Mouse (Mus musculus) bone marrow macrophage, adult 2 months (primary cell): ENCODE data around the gene Cyp2u1. TPM values are rescaled to one million over a fixed set of nuclear protein-coding genes. Genes with fewer than 3 reads are reported as not detected.

Experiments
- H3K27ac ChIP-seq: 2 replicates; pipeline ENCODE4 v1.5.1; 2012; ENCODE audit warnings: low read depth, low read length; ENCODE audit not compliant: insufficient read depth
- H3K4me1 ChIP-seq: 2 replicates; pipeline ENCODE4 v1.6.1; 2012; ENCODE audit warnings: low read length; ENCODE audit not compliant: control insufficient read depth, insufficient read depth
- H3K4me3 ChIP-seq: 2 replicates; pipeline ENCODE4 v1.5.1; 2012; ENCODE audit warnings: mild to moderate bottlenecking, low read length, moderate library complexity; ENCODE audit not compliant: insufficient read depth
- CTCF ChIP-seq: IDR thresholded peaks from 2 replicates; pipeline ENCODE4 v1.5.1; 2012; ENCODE audit warnings: low read depth, mild to moderate bottlenecking, low read length, moderate library complexity
- POLR2A ChIP-seq: IDR thresholded peaks from 2 replicates; pipeline ENCODE4 v1.6.1; 2012; ENCODE audit warnings: mild to moderate bottlenecking, low read depth, low read length, borderline replicate concordance
- polyA plus RNA-seq: library from polyadenylated mRNA; stranded (reverse); fragments of >200 nt; gene quantifications from 2 replicates; pipeline ENCODE4 v1.2.4, GENCODE M21; 2012; ENCODE audit not compliant: missing spikeins, insufficient read depth, insufficient read length

The Cyp2u1 gene
- polyA plus RNA-seq, 1 experiment: 0.56 TPM

DNA sequence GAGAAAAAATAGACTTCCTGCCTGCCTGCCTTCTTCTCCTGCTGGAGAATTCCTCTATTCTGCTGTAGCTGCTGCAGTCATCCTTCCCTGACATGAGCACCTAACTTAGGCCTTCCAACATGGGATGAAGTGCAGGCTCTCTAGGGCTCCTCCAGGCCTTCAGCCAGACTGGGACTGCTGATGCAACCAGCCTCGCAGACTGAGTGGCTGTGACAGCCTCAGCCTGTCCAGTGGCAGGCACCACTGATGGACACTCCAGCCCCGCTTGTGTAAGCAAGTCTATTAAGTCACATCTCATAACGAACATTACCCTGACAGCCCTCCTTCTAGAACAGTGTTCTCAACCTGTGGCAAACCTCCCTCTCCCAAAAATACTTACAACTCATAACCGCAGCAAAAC lies 28.9 kb downstream of the Cyp2u1 start:
- H3K4me3 ChIP-seq: no peak overlapping the region
- peaks cover 11% of the 10 kb centered on the region for H3K4me1 ChIP-seq
- TF ChIP-seq CTCF (no peak), POLR2A (no peak)
- H3K27ac ChIP-seq: no peak overlapping the region

DNA sequence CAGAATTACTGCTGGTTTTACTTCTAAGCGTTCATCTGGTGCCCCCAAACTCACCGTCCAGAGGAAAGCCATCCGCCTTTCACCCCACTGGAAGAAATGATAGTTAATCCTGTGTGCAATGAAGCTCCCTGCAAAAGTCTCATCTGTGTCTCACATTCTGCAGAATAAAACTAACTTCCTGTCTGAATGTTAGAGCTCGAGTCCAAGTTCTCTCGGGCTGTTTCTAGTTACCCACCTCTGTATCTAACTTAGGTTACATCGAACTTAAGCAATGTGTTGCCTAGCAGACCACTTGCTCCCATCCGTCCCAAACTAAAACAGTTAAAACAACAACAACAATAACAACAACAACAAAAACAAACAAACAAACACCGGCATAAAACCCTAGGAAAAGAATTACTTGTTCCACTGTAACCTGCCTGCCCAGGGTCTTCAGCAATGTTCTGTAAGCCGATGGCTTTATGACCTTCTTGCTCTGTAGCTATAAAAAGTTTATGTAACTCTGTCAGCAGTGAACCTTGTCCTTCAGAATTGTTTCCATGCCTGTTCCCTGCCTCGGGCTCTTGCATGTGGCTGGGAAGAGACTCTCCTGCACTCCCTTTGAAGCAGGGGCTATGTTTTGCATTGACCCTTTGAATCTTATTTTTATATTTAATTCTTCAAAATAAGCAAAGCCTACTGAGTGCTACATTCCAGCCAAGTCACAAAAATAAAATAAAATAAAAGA lies 30.5 kb downstream of the Cyp2u1 start:
- Histone ChIP-seq H3K27ac (no peak overlapping the region), H3K4me1 (peaks cover 13% of the 10 kb centered on the region), H3K4me3 (peak overlapping the region; percentile 61)
- TF ChIP-seq POLR2A (no peak), CTCF (no peak)

- H3K4me1 ChIP-seq: peaks cover 13% of the 10 kb centered on the region
- H3K4me3 ChIP-seq: peak within 1 kb of the TSS; percentile 91
- TF ChIP-seq CTCF (no peak), POLR2A (no peak; the same call in 1 of the 2 replicates)
- H3K27ac ChIP-seq: no peak within 1 kb of the TSS
Measured at GRCm38 (mm10) chr3:131271559-131272373, 31.3 kb downstream of the Cyp2u1 start, which contains the start of gene Hadh. Gene Hadh (minus strand): TSS chr3:131272101.

DNA sequence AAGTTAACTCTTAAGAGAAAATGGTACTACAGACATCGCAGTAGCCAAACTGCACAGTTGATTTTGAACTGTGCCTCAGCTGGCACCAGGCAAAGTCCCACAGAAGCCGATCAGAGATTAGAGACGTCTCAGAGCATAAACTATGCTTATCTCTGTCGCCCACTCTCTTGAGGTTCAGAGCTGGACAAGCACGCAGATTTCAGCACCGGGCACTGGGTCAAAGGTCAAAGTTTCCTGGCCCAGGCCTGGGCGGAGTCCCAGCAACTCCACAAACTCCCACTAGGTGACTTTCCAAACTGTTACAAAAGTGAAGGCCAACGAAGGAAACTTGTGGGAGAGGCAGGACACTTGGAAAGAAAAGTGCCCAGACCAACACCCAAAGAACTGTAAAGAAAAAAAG lies 31.9 kb downstream of the Cyp2u1 start:
- H3K27ac ChIP-seq: no peak overlapping the region
- peak overlapping the region; percentile 91 for H3K4me3 ChIP-seq
- TF ChIP-seq POLR2A (no peak), CTCF (no peak)
- H3K4me1 ChIP-seq: peaks cover 13% of the 10 kb centered on the region

GRCm38 (mm10) chr3:131270381-131270780 lies 32.6 kb downstream of the Cyp2u1 start:
- peaks cover 13% of the 10 kb centered on the region for H3K4me1 ChIP-seq
- no peak for TF ChIP-seq POLR2A
- TF ChIP-seq CTCF: no peak
- no peak overlapping the region for H3K27ac ChIP-seq
- no peak overlapping the region for H3K4me3 ChIP-seq

GRCm38 (mm10) chr3:131266366-131267050 lies 36.5 kb downstream of the Cyp2u1 start:
- peaks cover 12% of the 10 kb centered on the region for H3K4me1 ChIP-seq
- no peak overlapping the region for H3K27ac ChIP-seq
- H3K4me3 ChIP-seq: no peak overlapping the region
- TF ChIP-seq CTCF (no peak), POLR2A (no peak)

DNA sequence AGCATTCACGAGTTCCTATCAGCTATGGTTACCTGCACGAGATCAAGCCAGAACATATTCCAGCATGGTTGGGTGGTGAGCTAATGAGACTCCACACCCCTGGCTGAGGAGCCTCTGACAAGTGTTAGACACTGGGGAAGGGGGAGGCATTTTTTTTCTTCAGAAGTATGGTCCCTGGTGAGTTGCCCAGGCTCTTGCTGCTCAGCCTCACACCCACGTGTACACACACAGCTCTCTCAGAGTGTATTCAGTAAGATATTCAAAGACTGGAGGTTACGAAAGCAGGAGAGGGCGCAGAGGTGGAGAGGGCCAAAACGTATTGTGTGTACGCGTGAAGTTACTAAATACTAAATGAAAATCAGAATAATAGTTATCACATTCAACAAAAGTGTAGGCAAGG lies 37.5 kb downstream of the Cyp2u1 start:
- no peak overlapping the region for H3K27ac ChIP-seq
- H3K4me3 ChIP-seq: no peak overlapping the region
- TF ChIP-seq CTCF: no peak
- TF ChIP-seq POLR2A: no peak
- peaks cover 6% of the 10 kb centered on the region; the same call in 1 of the 2 replicates for H3K4me1 ChIP-seq

- 0 out of 2 replicates have a peak, but pooled peaks cover 2% of the 10 kb centered on the region for H3K4me1 ChIP-seq
- no peak overlapping the region for H3K27ac ChIP-seq
- TF ChIP-seq CTCF (no peak), POLR2A (no peak)
- H3K4me3 ChIP-seq: no peak overlapping the region
Measured at GRCm38 (mm10) chr3:131263766-131264486, 39.1 kb downstream of the Cyp2u1 start.

- H3K27ac ChIP-seq: no peak overlapping the region
- TF ChIP-seq CTCF (no peak), POLR2A (no peak)
- H3K4me1 ChIP-seq: no peaks in the 10 kb centered on the region
- H3K4me3 ChIP-seq: no peak overlapping the region
Measured at GRCm38 (mm10) chr3:131260418-131260817, 42.6 kb downstream of the Cyp2u1 start.
